Mouse (Mus musculus): Measurements from ENCODE around the gene Vmn2r36. TPM values are rescaled to one million over a fixed set of nuclear protein-coding genes. Genes with fewer than 3 reads are reported as not detected.

Gene Vmn2r36
- polyA plus RNA-seq (2012; rRNA removed), result not detected in 2 replicates

GRCm38 (mm10) chr7:7902395-7902794 lies at the start of gene Vmn2r36:
Gene Vmn2r36 (minus strand): TSS chr7:7902495.

Other genes starting within 250 kb of the Vmn2r36 start
- gene Vmn2r34, start 213.0 kb downstream of the Vmn2r36 start, polyA plus RNA-seq (2012; rRNA removed), result not detected in 2 replicates
- gene Vmn2r35, start 82.6 kb downstream of the Vmn2r36 start, polyA plus RNA-seq (2012; rRNA removed), result not detected in 2 replicates

All from liver, embryonic 18 days (tissue).